Mouse (Mus musculus) lung, embryonic 15.5 days (tissue): Measurements from ENCODE around the gene 4931422A03Rik. TPM values are rescaled to one million over a fixed set of nuclear protein-coding genes. Genes with fewer than 3 reads are reported as not detected.

Source experiments
- ATAC-seq: fragments of 200-750 bp; cut with Nextera tagmentation; 2 replicates; pipeline ENCODE4 v1.8.0; 2017; ENCODE audit warnings: moderate number of reproducible peaks, borderline replicate concordance; ENCODE audit not compliant: low FRiP score, low TSS enrichment; ENCODE audit errors: extremely low read depth
- H3K27ac ChIP-seq: fragments of 300-500 bp; sonication (generic); 2 replicates; pipeline ENCODE4 v1.5.1; 2015; ENCODE audit warnings: moderate library complexity, mild to moderate bottlenecking, inconsistent platforms
- H3K27me3 ChIP-seq: fragments of 300-500 bp; sonication (generic); 2 replicates; pipeline ENCODE4 v1.6.1; 2015; ENCODE audit warnings: inconsistent platforms
- H3K36me3 ChIP-seq: fragments of 300-500 bp; sonication (generic); 2 replicates; pipeline ENCODE4 v1.6.1; 2015; ENCODE audit warnings: inconsistent platforms
- H3K4me1 ChIP-seq: fragments of 300-500 bp; sonication (generic); 2 replicates; pipeline ENCODE4 v1.6.1; 2015; ENCODE audit warnings: inconsistent platforms
- H3K4me2 ChIP-seq: fragments of 300-500 bp; sonication (generic); 2 replicates; pipeline ENCODE4 v1.6.1; 2015; ENCODE audit warnings: inconsistent platforms, mild to moderate bottlenecking, moderate library complexity
- H3K4me3 ChIP-seq: fragments of 300-500 bp; sonication (generic); 2 replicates; pipeline ENCODE4 v1.5.1; 2015; ENCODE audit warnings: mild to moderate bottlenecking, inconsistent platforms
- H3K9ac ChIP-seq: fragments of 300-500 bp; sonication (generic); 2 replicates; pipeline ENCODE4 v1.6.1; 2015; ENCODE audit warnings: inconsistent platforms
- H3K9me3 ChIP-seq: fragments of 300-500 bp; sonication (generic); 2 replicates; pipeline ENCODE4 v1.6.1; 2016; ENCODE audit warnings: inconsistent platforms
- WGBS: fragments of 180-500 bp; shearing (Covaris S2); methylation state at CpG from one replicate; pipeline ENCODE4 v1.1.7; 2015; 5-methylcytosine and 5-hydroxymethylcytosine counted together
- polyA plus RNA-seq: library from polyadenylated mRNA; unstranded; fragments of >200 nt; fragmentation: Nextera tagmentation; extraction: Ambion mirVana; gene quantifications from 2 replicates; pipeline ENCODE4 v1.2.1, GENCODE M21; 2015

The 4931422A03Rik gene
- polyA plus RNA-seq, 1 experiment from 2014 or later = 2.8 TPM

GRCm38 (mm10) chr2:103945571-103946092, 82.5 kb downstream of the 4931422A03Rik start:
- H3K27ac ChIP-seq = no peak overlapping the region
- no peaks in the 10 kb centered on the region; the same call in 1 of the 2 replicates for H3K27me3 ChIP-seq
- H3K4me2 ChIP-seq = no peak overlapping the region
- no peak overlapping the region for H3K4me3 ChIP-seq
- H3K36me3 ChIP-seq = no peaks in the 10 kb centered on the region
- no peaks in the 10 kb centered on the region for H3K9me3 ChIP-seq
- ATAC-seq = no peak
- no peak overlapping the region for H3K9ac ChIP-seq
- 74% methylated on average over 5 of the region's 5 CpGs for WGBS
- no peaks in the 10 kb centered on the region for H3K4me1 ChIP-seq

- no peak for ATAC-seq
- H3K4me1 ChIP-seq = no peaks in the 10 kb centered on the region
- H3K9ac ChIP-seq = no peak overlapping the region
- H3K4me3 ChIP-seq = no peak overlapping the region
- H3K4me2 ChIP-seq = no peak overlapping the region
- 83% methylated on average over 2 of the region's 2 CpGs for WGBS
- H3K36me3 ChIP-seq = no peaks in the 10 kb centered on the region
- H3K9me3 ChIP-seq = no peaks in the 10 kb centered on the region
- no peaks in the 10 kb centered on the region; the same call in 1 of the 2 replicates for H3K27me3 ChIP-seq
- no peak overlapping the region for H3K27ac ChIP-seq
These were observed 83.3 kb downstream of the 4931422A03Rik start for GRCm38 (mm10) chr2:103944859-103945258.

GRCm38 (mm10) chr2:103941085-103941484, 87.1 kb downstream of the 4931422A03Rik start:
- Histone ChIP-seq H3K4me2 (no peak overlapping the region), H3K27ac (no peak overlapping the region), H3K4me3 (no peak overlapping the region), H3K9ac (no peak overlapping the region), H3K4me1 (no peaks in the 10 kb centered on the region), H3K36me3 (no peaks in the 10 kb centered on the region), H3K27me3 (no peaks in the 10 kb centered on the region), H3K9me3 (no peaks in the 10 kb centered on the region)
- WGBS = 71% methylated on average over 3 of the region's 3 CpGs
- ATAC-seq = no peak

- Histone ChIP-seq H3K27me3 (no peaks in the 10 kb centered on the region), H3K4me2 (no peak overlapping the region), H3K9ac (no peak overlapping the region), H3K36me3 (no peaks in the 10 kb centered on the region), H3K9me3 (no peaks in the 10 kb centered on the region), H3K4me3 (no peak overlapping the region), H3K4me1 (no peaks in the 10 kb centered on the region), H3K27ac (no peak overlapping the region)
- ATAC-seq = no peak
These were observed 89.2 kb downstream of the 4931422A03Rik start for GRCm38 (mm10) chr2:103939003-103939402.

- no peak overlapping the region for H3K4me2 ChIP-seq
- 62% methylated on average over 1 of the region's 1 CpGs for WGBS
- no peaks in the 10 kb centered on the region for H3K9me3 ChIP-seq
- H3K9ac ChIP-seq = no peak overlapping the region
- H3K27me3 ChIP-seq = no peaks in the 10 kb centered on the region
- H3K36me3 ChIP-seq = no peaks in the 10 kb centered on the region
- no peak for ATAC-seq
- no peaks in the 10 kb centered on the region for H3K4me1 ChIP-seq
- no peak overlapping the region for H3K27ac ChIP-seq
- H3K4me3 ChIP-seq = no peak overlapping the region
These were observed 89.6 kb downstream of the 4931422A03Rik start for GRCm38 (mm10) chr2:103938573-103938972.

- Histone ChIP-seq H3K4me2 (no peak overlapping the region), H3K9me3 (no peaks in the 10 kb centered on the region), H3K9ac (no peak overlapping the region), H3K36me3 (no peaks in the 10 kb centered on the region), H3K4me3 (no peak overlapping the region), H3K27me3 (no peaks in the 10 kb centered on the region), H3K4me1 (no peaks in the 10 kb centered on the region), H3K27ac (no peak overlapping the region)
- ATAC-seq = no peak
- WGBS = 71% methylated on average over 2 of the region's 2 CpGs
These were observed 90.5 kb downstream of the 4931422A03Rik start for GRCm38 (mm10) chr2:103937670-103938069.

GRCm38 (mm10) chr2:103936666-103937065, 91.5 kb downstream of the 4931422A03Rik start:
- no peak overlapping the region for H3K9ac ChIP-seq
- 82% methylated on average over 2 of the region's 2 CpGs for WGBS
- no peaks in the 10 kb centered on the region for H3K9me3 ChIP-seq
- H3K36me3 ChIP-seq = no peaks in the 10 kb centered on the region
- no peaks in the 10 kb centered on the region for H3K4me1 ChIP-seq
- no peak overlapping the region for H3K4me2 ChIP-seq
- H3K27me3 ChIP-seq = no peaks in the 10 kb centered on the region
- no peak for ATAC-seq
- no peak overlapping the region for H3K27ac ChIP-seq
- H3K4me3 ChIP-seq = no peak overlapping the region

GRCm38 (mm10) chr2:103935691-103936435, 92.3 kb downstream of the 4931422A03Rik start:
- 66% methylated on average over 10 of the region's 10 CpGs for WGBS

GRCm38 (mm10) chr2:103934670-103935069, 93.5 kb downstream of the 4931422A03Rik start:
- H3K36me3 ChIP-seq = no peaks in the 10 kb centered on the region
- 63% methylated on average over 3 of the region's 3 CpGs for WGBS
- H3K4me2 ChIP-seq = no peak overlapping the region
- no peak for ATAC-seq
- no peaks in the 10 kb centered on the region for H3K9me3 ChIP-seq
- no peaks in the 10 kb centered on the region for H3K27me3 ChIP-seq
- no peak overlapping the region for H3K27ac ChIP-seq
- H3K4me3 ChIP-seq = no peak overlapping the region
- no peak overlapping the region for H3K9ac ChIP-seq
- peaks cover 16% of the 10 kb centered on the region; the same call in 1 of the 2 replicates for H3K4me1 ChIP-seq

More at GRCm38 (mm10) chr2:103935691-103936435, 92.3 kb downstream of the 4931422A03Rik start:
- H3K4me3 ChIP-seq = no peak overlapping the region
- ATAC-seq = no peak
- no peak overlapping the region for H3K4me2 ChIP-seq
- H3K27me3 ChIP-seq = no peaks in the 10 kb centered on the region
- H3K9ac ChIP-seq = no peak overlapping the region
- H3K27ac ChIP-seq = no peak overlapping the region
- peaks cover 7% of the 10 kb centered on the region; the same call in 1 of the 2 replicates for H3K4me1 ChIP-seq
- no peaks in the 10 kb centered on the region for H3K36me3 ChIP-seq
- no peaks in the 10 kb centered on the region for H3K9me3 ChIP-seq

GRCm38 (mm10) chr2:103934270-103934669, 93.9 kb downstream of the 4931422A03Rik start:
- Histone ChIP-seq H3K27ac (no peak overlapping the region), H3K27me3 (no peaks in the 10 kb centered on the region), H3K4me1 (peaks cover 16% of the 10 kb centered on the region; the same call in 1 of the 2 replicates), H3K4me3 (no peak overlapping the region), H3K36me3 (no peaks in the 10 kb centered on the region), H3K4me2 (no peak overlapping the region), H3K9me3 (no peaks in the 10 kb centered on the region), H3K9ac (no peak overlapping the region)
- 45% methylated on average over 7 of the region's 7 CpGs for WGBS
- no peak for ATAC-seq

- Histone ChIP-seq H3K27me3 (no peaks in the 10 kb centered on the region), H3K27ac (no peak overlapping the region), H3K9me3 (no peaks in the 10 kb centered on the region), H3K4me2 (no peak overlapping the region), H3K9ac (no peak overlapping the region), H3K4me3 (no peak overlapping the region), H3K36me3 (no peaks in the 10 kb centered on the region), H3K4me1 (peaks cover 16% of the 10 kb centered on the region; the same call in 1 of the 2 replicates)
- no peak for ATAC-seq
- WGBS = 66% methylated on average over 9 of the region's 9 CpGs
These were observed 95.7 kb downstream of the 4931422A03Rik start for GRCm38 (mm10) chr2:103932480-103932879.

- no peak overlapping the region for H3K9ac ChIP-seq
- no peak overlapping the region for H3K4me2 ChIP-seq
- no peaks in the 10 kb centered on the region for H3K36me3 ChIP-seq
- H3K27me3 ChIP-seq = no peaks in the 10 kb centered on the region
- peaks cover 16% of the 10 kb centered on the region; the same call in 1 of the 2 replicates for H3K4me1 ChIP-seq
- no peaks in the 10 kb centered on the region for H3K9me3 ChIP-seq
- no peak overlapping the region for H3K27ac ChIP-seq
- ATAC-seq = no peak
- WGBS = 59% methylated on average over 2 of the region's 2 CpGs
- H3K4me3 ChIP-seq = no peak overlapping the region
These were observed 96.1 kb downstream of the 4931422A03Rik start for GRCm38 (mm10) chr2:103932025-103932424.
